Mouse (Mus musculus): ENCODE measurements at regions not wholly inside any gene's neighbourhood (a gene's known extent, or its start where the extent isn't known, plus 50 kb on each side); places are given as distances from the start of the nearest gene placed in this dataset.

GRCm38 (mm10) chr10:98691816-98692215 is 222.4 kb upstream of the Atp2b1 start:
- H3K4me1 ChIP-seq: no peaks in the 10 kb centered on the region
- ATAC-seq (ENCODE audit: low FRiP score, low read depth): no peak
- no peak overlapping the region for H3K4me2 ChIP-seq (replicated peaks)
- H3K27me3 ChIP-seq (replicated peaks): no peaks in the 10 kb centered on the region
- no peaks in the 10 kb centered on the region for H3K9me3 ChIP-seq
- no peak overlapping the region for H3K27ac ChIP-seq
- WGBS: 94% methylated on average over 5 of the region's 5 CpGs
- H3K9ac ChIP-seq: no peak overlapping the region
- no peaks in the 10 kb centered on the region for H3K36me3 ChIP-seq
- no peak overlapping the region for H3K4me3 ChIP-seq

- Histone ChIP-seq H3K27ac (no peak overlapping the region), H3K36me3 (no peaks in the 10 kb centered on the region), H3K9me3 (no peaks in the 10 kb centered on the region), H3K27me3 (replicated peaks) (no peaks in the 10 kb centered on the region), H3K9ac (no peak overlapping the region), H3K4me1 (no peaks in the 10 kb centered on the region), H3K4me3 (no peak overlapping the region), H3K4me2 (replicated peaks) (no peak overlapping the region)
- no peak for ATAC-seq (ENCODE audit: low FRiP score, low read depth)
- 92% methylated on average over 2 of the region's 2 CpGs for WGBS
Observed at GRCm38 (mm10) chr10:98694690-98695370, 219.4 kb upstream of the Atp2b1 start.

GRCm38 (mm10) chr10:98695371-98695725 is 218.9 kb upstream of the Atp2b1 start:
- no peak overlapping the region for H3K4me3 ChIP-seq

GRCm38 (mm10) chr10:98697866-98698265 is 216.3 kb upstream of the Atp2b1 start:
- Histone ChIP-seq H3K27ac (no peak overlapping the region), H3K4me1 (no peaks in the 10 kb centered on the region), H3K9me3 (no peaks in the 10 kb centered on the region), H3K4me2 (replicated peaks) (no peak overlapping the region), H3K9ac (no peak overlapping the region), H3K4me3 (no peak overlapping the region), H3K27me3 (replicated peaks) (no peaks in the 10 kb centered on the region), H3K36me3 (no peaks in the 10 kb centered on the region)
- 79% methylated on average over 4 of the region's 4 CpGs for WGBS
- ATAC-seq (ENCODE audit: low FRiP score, low read depth): no peak

More at GRCm38 (mm10) chr10:98695371-98695725, 218.9 kb upstream of the Atp2b1 start:
- no peak overlapping the region for H3K27ac ChIP-seq
- H3K9me3 ChIP-seq: no peaks in the 10 kb centered on the region
- H3K27me3 ChIP-seq (replicated peaks): no peaks in the 10 kb centered on the region
- no peak for ATAC-seq (ENCODE audit: low FRiP score, low read depth)
- WGBS: 91% methylated on average over 2 of the region's 2 CpGs
- H3K9ac ChIP-seq: no peak overlapping the region
- H3K4me2 ChIP-seq (replicated peaks): no peak overlapping the region
- H3K4me1 ChIP-seq: no peaks in the 10 kb centered on the region
- H3K36me3 ChIP-seq: no peaks in the 10 kb centered on the region

GRCm38 (mm10) chr10:98699579-98699978 is 214.6 kb upstream of the Atp2b1 start:
- no peaks in the 10 kb centered on the region for H3K27me3 ChIP-seq (replicated peaks)
- no peaks in the 10 kb centered on the region for H3K36me3 ChIP-seq
- 92% methylated on average over 4 of the region's 4 CpGs for WGBS
- no peak overlapping the region for H3K9ac ChIP-seq
- no peaks in the 10 kb centered on the region for H3K4me1 ChIP-seq
- no peak overlapping the region for H3K4me3 ChIP-seq
- no peak for ATAC-seq (ENCODE audit: low FRiP score, low read depth)
- no peak overlapping the region for H3K4me2 ChIP-seq (replicated peaks)
- H3K9me3 ChIP-seq: no peaks in the 10 kb centered on the region
- no peak overlapping the region for H3K27ac ChIP-seq

DNA sequence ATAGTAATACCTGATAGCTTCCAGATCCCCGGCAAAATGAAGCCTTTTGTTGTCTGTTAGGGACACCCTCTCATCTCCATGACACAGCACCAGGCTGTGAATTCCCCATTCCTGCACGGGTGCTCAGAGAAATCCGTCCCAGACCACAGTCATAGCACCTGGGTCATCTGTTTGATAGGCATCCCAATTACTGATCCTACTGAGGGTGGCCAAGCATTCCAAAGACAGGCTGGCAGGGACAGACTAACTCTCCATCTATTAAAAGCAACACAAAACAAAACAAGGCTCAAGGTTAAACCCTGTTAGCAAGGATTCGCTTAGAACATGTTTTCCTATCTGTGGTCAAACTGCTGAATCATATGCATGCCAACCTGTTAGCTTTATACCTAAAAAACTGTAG is 213.8 kb upstream of the Atp2b1 start:
- H3K9ac ChIP-seq: no peak overlapping the region
- 70% methylated on average over 4 of the region's 4 CpGs for WGBS
- H3K36me3 ChIP-seq: no peaks in the 10 kb centered on the region
- no peaks in the 10 kb centered on the region for H3K9me3 ChIP-seq
- H3K4me2 ChIP-seq (replicated peaks): no peak overlapping the region
- no peak overlapping the region for H3K27ac ChIP-seq
- no peaks in the 10 kb centered on the region for H3K4me1 ChIP-seq
- H3K27me3 ChIP-seq (replicated peaks): no peaks in the 10 kb centered on the region
- ATAC-seq (ENCODE audit: low FRiP score, low read depth): no peak
- H3K4me3 ChIP-seq: no peak overlapping the region

DNA sequence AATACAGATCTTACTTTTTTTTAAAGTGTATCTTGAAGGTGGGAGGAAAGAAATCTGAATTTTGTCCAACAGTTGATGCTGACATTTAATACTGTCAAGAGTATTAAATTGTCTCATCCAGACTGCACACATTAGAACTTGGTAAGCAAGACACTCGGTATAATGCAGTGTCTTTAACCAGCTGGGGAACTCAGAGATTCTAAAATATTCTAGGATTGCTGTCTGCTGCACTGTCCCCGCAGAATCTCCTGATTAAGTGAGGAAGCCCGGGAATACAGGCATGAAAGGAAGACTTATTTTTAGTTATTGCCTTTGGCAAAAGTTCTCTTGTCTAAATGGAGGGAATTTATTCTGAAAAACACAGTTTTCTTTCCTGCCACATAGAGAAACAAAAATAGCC is 212.9 kb upstream of the Atp2b1 start:
- H3K27me3 ChIP-seq (replicated peaks): no peaks in the 10 kb centered on the region
- H3K4me2 ChIP-seq (replicated peaks): no peak overlapping the region
- WGBS: 73% methylated on average over 3 of the region's 3 CpGs

GRCm38 (mm10) chr10:98702470-98703215 is 211.6 kb upstream of the Atp2b1 start:
- no peak overlapping the region for H3K4me3 ChIP-seq
- ATAC-seq (ENCODE audit: low FRiP score, low read depth): no peak
- H3K27me3 ChIP-seq (replicated peaks): no peaks in the 10 kb centered on the region
- H3K4me1 ChIP-seq: no peaks in the 10 kb centered on the region
- no peak overlapping the region for H3K4me2 ChIP-seq (replicated peaks)
- WGBS: 90% methylated on average over 5 of the region's 5 CpGs
- no peaks in the 10 kb centered on the region for H3K9me3 ChIP-seq
- no peaks in the 10 kb centered on the region for H3K36me3 ChIP-seq
- H3K27ac ChIP-seq: no peak overlapping the region
- no peak overlapping the region for H3K9ac ChIP-seq

More for the DNA sequence above, 212.9 kb upstream of the Atp2b1 start:
- H3K9me3 ChIP-seq: no peaks in the 10 kb centered on the region
- H3K4me3 ChIP-seq: no peak overlapping the region
- H3K27ac ChIP-seq: no peak overlapping the region
- H3K4me1 ChIP-seq: no peaks in the 10 kb centered on the region
- no peaks in the 10 kb centered on the region for H3K36me3 ChIP-seq
- ATAC-seq (ENCODE audit: low FRiP score, low read depth): no peak
- no peak overlapping the region for H3K9ac ChIP-seq

DNA sequence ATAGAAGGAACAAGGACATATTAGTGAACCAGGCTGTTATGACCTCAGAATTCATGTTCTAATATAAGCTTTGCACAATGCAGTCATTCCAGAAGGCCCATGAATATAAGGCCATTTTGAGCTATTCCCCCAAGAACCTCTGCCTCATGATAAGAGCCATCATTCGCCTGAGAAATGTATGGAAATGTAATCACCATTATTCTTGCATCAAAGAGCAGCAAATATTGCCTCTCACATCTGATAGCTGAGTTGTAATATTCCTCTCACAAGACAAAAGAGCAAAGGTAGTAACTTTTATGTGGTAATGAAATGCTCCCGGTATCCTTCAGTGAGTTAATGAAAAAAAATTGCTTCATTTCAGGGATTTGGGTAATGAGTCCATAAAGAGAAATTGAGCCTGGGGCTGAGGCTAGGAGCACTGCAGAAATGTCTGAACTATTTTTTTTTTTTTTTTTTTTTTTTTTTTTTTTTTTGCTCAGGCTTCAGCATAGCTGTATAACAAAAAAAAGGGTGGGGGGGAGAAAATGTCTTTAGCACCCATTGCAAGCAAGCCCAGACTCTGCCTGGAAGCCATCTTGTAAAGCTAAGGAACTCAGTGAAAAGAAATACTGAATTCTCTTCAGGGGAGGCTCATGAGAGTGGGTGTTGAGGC is 210.4 kb upstream of the Atp2b1 start:
- Histone ChIP-seq H3K4me1 (no peaks in the 10 kb centered on the region), H3K4me2 (replicated peaks) (no peak overlapping the region), H3K9me3 (no peaks in the 10 kb centered on the region), H3K4me3 (no peak overlapping the region), H3K27me3 (replicated peaks) (no peaks in the 10 kb centered on the region), H3K9ac (no peak overlapping the region), H3K36me3 (no peaks in the 10 kb centered on the region), H3K27ac (no peak overlapping the region)
- ATAC-seq (ENCODE audit: low FRiP score, low read depth): peak; percentile 69
- 72% methylated on average over 2 of the region's 2 CpGs for WGBS

GRCm38 (mm10) chr10:98704559-98704958 is 209.6 kb upstream of the Atp2b1 start:
- H3K4me1 ChIP-seq: no peaks in the 10 kb centered on the region
- ATAC-seq (ENCODE audit: low FRiP score, low read depth): no peak
- no peaks in the 10 kb centered on the region for H3K27me3 ChIP-seq (replicated peaks)
- no peak overlapping the region for H3K4me3 ChIP-seq
- H3K9ac ChIP-seq: no peak overlapping the region
- 90% methylated on average over 6 of the region's 6 CpGs for WGBS
- no peak overlapping the region for H3K27ac ChIP-seq
- H3K4me2 ChIP-seq (replicated peaks): no peak overlapping the region
- H3K9me3 ChIP-seq: no peaks in the 10 kb centered on the region
- no peaks in the 10 kb centered on the region for H3K36me3 ChIP-seq

- no peak for ATAC-seq (ENCODE audit: low FRiP score, low read depth)
- H3K27me3 ChIP-seq (replicated peaks): no peaks in the 10 kb centered on the region
- no peaks in the 10 kb centered on the region for H3K36me3 ChIP-seq
- 90% methylated on average over 4 of the region's 4 CpGs for WGBS
- no peaks in the 10 kb centered on the region for H3K9me3 ChIP-seq
- no peak overlapping the region for H3K27ac ChIP-seq
- no peak overlapping the region for H3K4me2 ChIP-seq (replicated peaks)
- no peak overlapping the region for H3K4me3 ChIP-seq
- H3K4me1 ChIP-seq: no peaks in the 10 kb centered on the region
- H3K9ac ChIP-seq: no peak overlapping the region
Observed at GRCm38 (mm10) chr10:98717856-98718255, 196.3 kb upstream of the Atp2b1 start.

DNA sequence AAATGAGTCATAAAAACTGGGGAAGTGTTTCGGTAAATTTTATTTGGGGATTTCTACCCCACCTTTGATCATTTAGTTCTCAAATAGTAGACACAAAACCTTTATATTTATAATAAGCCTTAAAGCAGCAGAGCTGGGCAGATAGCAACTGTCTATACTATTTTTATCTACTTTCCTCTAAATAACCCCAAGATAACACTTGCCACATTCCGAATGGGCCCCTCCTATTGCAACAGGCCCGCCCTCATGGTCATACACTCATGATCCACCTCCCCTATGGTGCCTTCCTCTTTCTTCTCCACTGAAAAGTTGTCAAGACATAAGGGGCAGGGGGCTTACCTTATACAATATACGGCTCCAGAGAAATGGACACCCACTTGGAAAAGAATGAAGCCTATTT is 195.5 kb upstream of the Atp2b1 start:
- no peak overlapping the region for H3K4me3 ChIP-seq
- no peak for ATAC-seq (ENCODE audit: low FRiP score, low read depth)
- no peaks in the 10 kb centered on the region for H3K36me3 ChIP-seq
- H3K9ac ChIP-seq: no peak overlapping the region
- WGBS: 91% methylated on average over 4 of the region's 4 CpGs
- no peaks in the 10 kb centered on the region for H3K4me1 ChIP-seq
- no peak overlapping the region for H3K4me2 ChIP-seq (replicated peaks)
- H3K9me3 ChIP-seq: no peaks in the 10 kb centered on the region
- no peak overlapping the region for H3K27ac ChIP-seq
- H3K27me3 ChIP-seq (replicated peaks): no peaks in the 10 kb centered on the region
